12 mouse cellular contexts compared by ENCODE assay signal in the genomic region with DNA sequence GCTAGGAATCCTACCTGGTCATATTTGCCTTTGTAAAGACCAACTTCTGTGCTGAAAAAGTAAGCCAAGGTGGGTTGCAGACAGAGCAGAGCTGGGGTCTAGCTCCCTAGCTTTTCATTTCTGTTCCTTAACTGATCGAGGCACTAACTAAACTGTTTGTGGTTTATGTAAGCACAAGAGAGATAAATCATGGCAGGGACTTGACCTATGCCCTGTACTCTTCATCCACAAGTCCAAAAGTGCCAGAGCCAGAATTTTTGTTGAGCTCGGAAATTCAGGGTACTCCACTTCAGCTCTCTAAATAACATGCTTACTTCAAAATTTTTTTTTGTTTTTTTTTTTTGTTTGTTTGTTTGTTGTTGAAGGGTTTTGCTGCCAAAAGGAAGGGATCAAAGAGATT. TPM values are rescaled to one million over a fixed set of nuclear protein-coding genes. Genes with fewer than 3 reads are reported as not detected.
DNase-seq lines count a peak whose midpoint lies in the region; ATAC-seq and TF ChIP-seq lines count a peak whose summit lies in the region.
"Had no signal": no experiment of that assay in that cellular context is flagged by ENCODE, and none has a peak within 500 bp of the region (broad histone marks: within the 10 kb centered on the region; RNA-seq: fewer than 3 reads in every experiment).

No protein-coding gene starts in this region.

- no peak overlapping the region for H3K4me2 ChIP-seq in forebrain, embryonic 11.5 days (ENCODE audit: low read depth, low read length, severe bottlenecking)
- no peak overlapping the region for H3K4me2 ChIP-seq in forebrain, postnatal 0 days (ENCODE audit: low read depth)
- H3K4me2 ChIP-seq in midbrain, embryonic 16.5 days (ENCODE audit: low read length): peak overlapping the region; percentile 18; the same call in 1 of the 2 replicates
- no peak overlapping the region for H3K4me2 ChIP-seq in midbrain, postnatal 0 days (ENCODE audit: low read depth, low read length, poor library complexity, severe bottlenecking)
- 0 out of 2 replicates have a peak overlapping the region, but pooled peaks have one; percentile 3 for H3K4me2 ChIP-seq in stomach, embryonic 16.5 days (ENCODE audit: low read depth, low read length)
- H3K4me2 ChIP-seq: hindbrain, embryonic 14.5 days had no signal

- peaks cover 11% of the 10 kb centered on the region for H3K4me1 ChIP-seq in forebrain, embryonic 11.5 days (replicated peaks; ENCODE audit: control insufficient read depth, insufficient read depth, low read length)
- peaks cover 35% of the 10 kb centered on the region for H3K4me1 ChIP-seq in forebrain, postnatal 0 days (ENCODE audit: insufficient read depth)
- peaks cover 39% of the 10 kb centered on the region for H3K4me1 ChIP-seq in midbrain, embryonic 16.5 days (ENCODE audit: control insufficient read depth, insufficient read depth, low read length)
- H3K4me1 ChIP-seq in midbrain, postnatal 0 days (ENCODE audit: insufficient read depth, low read length): peaks cover 12% of the 10 kb centered on the region; the same call in 1 of the 2 replicates
- H3K4me1 ChIP-seq in stomach, embryonic 16.5 days (ENCODE audit: control insufficient read depth, insufficient read depth, low read length): peaks cover 28% of the 10 kb centered on the region
- H3K4me1 ChIP-seq in thymus, adult 2 months (replicated peaks; ENCODE audit: control insufficient read depth, insufficient read depth, low read length): peaks cover 21% of the 10 kb centered on the region

- no peak for TF ChIP-seq POLR2A in thymus, adult 2 months (IDR thresholded peaks at IDR 0.05; ENCODE audit: control insufficient read depth, extremely low read depth, insufficient read depth, low read length, poor library complexity)

- no peak overlapping the region for H3K4me3 ChIP-seq in forebrain, embryonic 11.5 days (ENCODE audit: low read depth, low read length)
- no peak overlapping the region for H3K4me3 ChIP-seq in forebrain, postnatal 0 days (ENCODE audit: low read depth, low read length)
- no peak overlapping the region for H3K4me3 ChIP-seq in midbrain, embryonic 16.5 days (ENCODE audit: low read depth, low read length)
- no peak overlapping the region for H3K4me3 ChIP-seq in midbrain, postnatal 0 days (ENCODE audit: low read depth, low read length)
- H3K4me3 ChIP-seq in stomach, embryonic 16.5 days (replicated peaks; ENCODE audit: low read length): no peak overlapping the region
- H3K4me3 ChIP-seq in thymus, adult 2 months (ENCODE audit: control insufficient read depth, insufficient read depth, low read length): no peak overlapping the region

- H3K9ac ChIP-seq in forebrain, embryonic 11.5 days (ENCODE audit: low read length): peak overlapping the region; percentile 20; the same call in 1 of the 2 replicates
- H3K9ac ChIP-seq in forebrain, postnatal 0 days: no peak overlapping the region
- no peak overlapping the region for H3K9ac ChIP-seq in midbrain, embryonic 16.5 days (ENCODE audit: low read depth, low read length)
- H3K9ac ChIP-seq in midbrain, postnatal 0 days (replicated peaks; ENCODE audit: low read length, poor library complexity, severe bottlenecking): no peak overlapping the region
- H3K9ac ChIP-seq in stomach, embryonic 16.5 days (ENCODE audit: low read length): no peak overlapping the region
- H3K9ac ChIP-seq: hindbrain, embryonic 14.5 days had no signal

- ATAC-seq in forebrain, embryonic 11.5 days (replicated peaks; ENCODE audit: low FRiP score): no peak
- ATAC-seq in forebrain, postnatal 0 days: no peak
- ATAC-seq in midbrain, embryonic 16.5 days: no peak
- ATAC-seq in midbrain, postnatal 0 days (ENCODE audit: low FRiP score): no peak
- ATAC-seq in stomach, embryonic 16.5 days (ENCODE audit: insufficient read depth, low FRiP score): no peak
- no peak for ATAC-seq in megakaryocyte progenitor cell, adult 5-6 weeks (replicated peaks; ENCODE audit: poor library complexity)

- no peaks in the 10 kb centered on the region for H3K27me3 ChIP-seq in forebrain, embryonic 11.5 days (ENCODE audit: control insufficient read depth, insufficient read depth, low read length)
- H3K27me3 ChIP-seq in forebrain, postnatal 0 days (ENCODE audit: insufficient read depth, low read length): no peaks in the 10 kb centered on the region
- no peaks in the 10 kb centered on the region for H3K27me3 ChIP-seq in midbrain, embryonic 16.5 days (ENCODE audit: control insufficient read depth, insufficient read depth, low read depth, low read length)
- no peaks in the 10 kb centered on the region for H3K27me3 ChIP-seq in midbrain, postnatal 0 days (ENCODE audit: insufficient read depth, low read length)
- H3K27me3 ChIP-seq in stomach, embryonic 16.5 days (ENCODE audit: control insufficient read depth, insufficient read depth, low read length): no peaks in the 10 kb centered on the region
- H3K27me3 ChIP-seq in thymus, adult 2 months (ENCODE audit: control insufficient read depth, insufficient read depth, low read length): no peaks in the 10 kb centered on the region

- TF ChIP-seq CTCF in forebrain, postnatal 0 days (IDR thresholded peaks at IDR 0.05; ENCODE audit: low read depth): no peak
- no peak for TF ChIP-seq CTCF in midbrain, postnatal 0 days (IDR thresholded peaks at IDR 0.05)
- no peak for TF ChIP-seq CTCF in thymus, adult 2 months (IDR thresholded peaks at IDR 0.05; ENCODE audit: borderline replicate concordance, control insufficient read depth, extremely low read depth, insufficient read depth, low read length, poor library complexity)

- H3K27ac ChIP-seq in forebrain, embryonic 11.5 days (ENCODE audit: low read depth, low read length): no peak overlapping the region
- no peak overlapping the region for H3K27ac ChIP-seq in forebrain, postnatal 0 days (ENCODE audit: low read depth, low read length)
- no peak overlapping the region for H3K27ac ChIP-seq in midbrain, embryonic 16.5 days (ENCODE audit: low read length)
- H3K27ac ChIP-seq in midbrain, postnatal 0 days (ENCODE audit: low read depth, low read length): no peak overlapping the region
- H3K27ac ChIP-seq in stomach, embryonic 16.5 days (ENCODE audit: low read length): no peak overlapping the region; the same call in 1 of the 2 replicates
- no peak overlapping the region for H3K27ac ChIP-seq in thymus, adult 2 months (ENCODE audit: control insufficient read depth, insufficient read depth, low read length)
- H3K27ac ChIP-seq: hindbrain, embryonic 14.5 days had no signal

- H3K36me3 ChIP-seq in forebrain, embryonic 11.5 days (ENCODE audit: control insufficient read depth, insufficient read depth, low read length): no peaks in the 10 kb centered on the region
- H3K36me3 ChIP-seq in forebrain, postnatal 0 days (ENCODE audit: insufficient read depth): 0 out of 2 replicates have a peak, but pooled peaks cover 3% of the 10 kb centered on the region
- H3K36me3 ChIP-seq in midbrain, embryonic 16.5 days (ENCODE audit: control insufficient read depth, insufficient read depth, low read length): no peaks in the 10 kb centered on the region
- no peaks in the 10 kb centered on the region for H3K36me3 ChIP-seq in midbrain, postnatal 0 days (ENCODE audit: insufficient read depth, low read length)
- 0 out of 2 replicates have a peak, but pooled peaks cover 5% of the 10 kb centered on the region for H3K36me3 ChIP-seq in stomach, embryonic 16.5 days (ENCODE audit: control insufficient read depth, insufficient read depth, low read length)
- no peaks in the 10 kb centered on the region for H3K36me3 ChIP-seq in thymus, adult 2 months (ENCODE audit: control insufficient read depth, insufficient read depth, low read length)

- no peaks in the 10 kb centered on the region for H3K9me3 ChIP-seq in forebrain, embryonic 11.5 days (ENCODE audit: control insufficient read depth, low read length)
- no peaks in the 10 kb centered on the region for H3K9me3 ChIP-seq in forebrain, postnatal 0 days (ENCODE audit: low read length)
- H3K9me3 ChIP-seq in midbrain, embryonic 16.5 days (replicated peaks; ENCODE audit: control insufficient read depth, low read length, poor library complexity, severe bottlenecking): no peaks in the 10 kb centered on the region
- H3K9me3 ChIP-seq in midbrain, postnatal 0 days (ENCODE audit: low read length): no peaks in the 10 kb centered on the region
- H3K9me3 ChIP-seq in stomach, embryonic 16.5 days (replicated peaks; ENCODE audit: control insufficient read depth, low read length): no peaks in the 10 kb centered on the region

- no peak for DNase-seq in forebrain, embryonic 11.5 days (ENCODE audit: low spot score)
- DNase-seq in forebrain, postnatal 0 days: no peak
- no peak for DNase-seq in midbrain, postnatal 0 days (ENCODE audit: low spot score)
- DNase-seq in kidney, postnatal 14 days: peak; percentile 74
- no peak for DNase-seq in thymus, adult 2 months
- DNase-seq: adrenal gland, postnatal 14 days; cerebellum, postnatal 25 days; layer of hippocampus, postnatal 36 days had no signal

- WGBS in forebrain, embryonic 11.5 days: 70% methylated on average over 2 of the region's 2 CpGs
- WGBS in forebrain, postnatal 0 days: 71% methylated on average over 2 of the region's 2 CpGs
- 68% methylated on average over 2 of the region's 2 CpGs for WGBS in midbrain, embryonic 16.5 days
- whole genome bisulfite sequencing in midbrain, postnatal 0 days: 78% methylated on average over 2 of the region's 2 CpGs
- WGBS in stomach, embryonic 16.5 days: 18% methylated on average over 2 of the region's 2 CpGs
- WGBS in thymus, adult 2 months: 48% methylated on average over 2 of the region's 2 CpGs

RNA-seq across cellular contexts. Expression of gene Mapk14, which starts 5.5 kb away (rescaled TPM):
- polyA plus RNA-seq in forebrain, embryonic 11.5 days (2014; fragmentation: Nextera tagmentation; extraction: Ambion mirVana): 51.7 and 52.3 TPM in 2 replicates
- 28.7 and 33.5 TPM in 2 replicates for total RNA-seq in forebrain, postnatal 0 days (2014; rRNA removed)
- polyA plus RNA-seq in forebrain, postnatal 0 days (2015; fragmentation: Nextera tagmentation; extraction: Ambion mirVana): 16.6 and 20.4 TPM in 2 replicates
- 23.2 TPM in 2 replicates for polyA plus RNA-seq in midbrain, embryonic 16.5 days (2015; fragmentation: Nextera tagmentation; extraction: Ambion mirVana)
- total RNA-seq in midbrain, postnatal 0 days (2014; rRNA removed): 40.5 and 43.4 TPM in 2 replicates
- 16.3 and 19.0 TPM in 2 replicates for polyA plus RNA-seq in midbrain, postnatal 0 days (2015; fragmentation: Nextera tagmentation; extraction: Ambion mirVana)
- 34.0 and 34.2 TPM in 2 replicates for polyA plus RNA-seq in stomach, embryonic 16.5 days (2015; fragmentation: Nextera tagmentation; extraction: Ambion mirVana)
- polyA plus RNA-seq in thymus, adult 2 months (2012; rRNA removed): 121 and 131 TPM in 2 replicates
- 111 TPM in 2 replicates for total RNA-seq in megakaryocyte progenitor cell, adult 5-6 weeks (2015)
- total RNA-seq in megakaryocyte progenitor cell, adult 5-6 weeks (2017): 100 and 110 TPM in 2 replicates

RNA-seq across cellular contexts. Expression of gene Slc26a8, which starts 6.6 kb away (rescaled TPM):
- 0.49 and 1.0 TPM in 2 replicates for polyA plus RNA-seq in forebrain, embryonic 11.5 days (2014; fragmentation: Nextera tagmentation; extraction: Ambion mirVana)
- 2.0 and 3.3 TPM in 2 replicates for total RNA-seq in forebrain, postnatal 0 days (2014; rRNA removed)
- 1.3 and 1.8 TPM in 2 replicates for polyA plus RNA-seq in forebrain, postnatal 0 days (2015; fragmentation: Nextera tagmentation; extraction: Ambion mirVana)
- 1.6 and 2.1 TPM in 2 replicates for polyA plus RNA-seq in midbrain, embryonic 16.5 days (2015; fragmentation: Nextera tagmentation; extraction: Ambion mirVana)
- 1.1 and 4.4 TPM in 2 replicates for total RNA-seq in midbrain, postnatal 0 days (2014; rRNA removed)
- 1.7 and 1.8 TPM in 2 replicates for polyA plus RNA-seq in midbrain, postnatal 0 days (2015; fragmentation: Nextera tagmentation; extraction: Ambion mirVana)
- 0.46 and 0.80 TPM in 2 replicates for polyA plus RNA-seq in stomach, embryonic 16.5 days (2015; fragmentation: Nextera tagmentation; extraction: Ambion mirVana)
- polyA plus RNA-seq in thymus, adult 2 months (2012; rRNA removed): 0.75 and 0.93 TPM in 2 replicates
- 1.3 and 3.0 TPM in 2 replicates for total RNA-seq in megakaryocyte progenitor cell, adult 5-6 weeks (2015)
- total RNA-seq in megakaryocyte progenitor cell, adult 5-6 weeks (2017): 0.21 and 1.5 TPM in 2 replicates

RNA-seq across cellular contexts. Expression of gene AC170998.1, which starts 29.2 kb away (rescaled TPM):
- polyA plus RNA-seq in forebrain, embryonic 11.5 days (2014; fragmentation: Nextera tagmentation; extraction: Ambion mirVana): 2.9 and 3.0 TPM in 2 replicates
- 1.2 and 5.6 TPM in 2 replicates for total RNA-seq in forebrain, postnatal 0 days (2014; rRNA removed)
- polyA plus RNA-seq in forebrain, postnatal 0 days (2015; fragmentation: Nextera tagmentation; extraction: Ambion mirVana): 1.7 TPM in 1 of 2 replicates, not detected in the other
- 2.3 and 3.2 TPM in 2 replicates for polyA plus RNA-seq in midbrain, embryonic 16.5 days (2015; fragmentation: Nextera tagmentation; extraction: Ambion mirVana)
- 2.7 and 4.2 TPM in 2 replicates for total RNA-seq in midbrain, postnatal 0 days (2014; rRNA removed)
- 1.8 and 3.2 TPM in 2 replicates for polyA plus RNA-seq in midbrain, postnatal 0 days (2015; fragmentation: Nextera tagmentation; extraction: Ambion mirVana)
- polyA plus RNA-seq in stomach, embryonic 16.5 days (2015; fragmentation: Nextera tagmentation; extraction: Ambion mirVana): 2.3 and 2.8 TPM in 2 replicates
- polyA plus RNA-seq in thymus, adult 2 months (2012; rRNA removed): 0.59 and 0.65 TPM in 2 replicates
- 4.3 and 6.5 TPM in 2 replicates for total RNA-seq in megakaryocyte progenitor cell, adult 5-6 weeks (2015)
- 1.1 and 5.1 TPM in 2 replicates for total RNA-seq in megakaryocyte progenitor cell, adult 5-6 weeks (2017)

Comparison
In these comparisons a context has a peak if more than half of its experiments do, and no peak if none do; other contexts are left out.
1. H3K4me2 ChIP-seq: peak in midbrain, embryonic 16.5 days (single experiment) and stomach, embryonic 16.5 days (single experiment); none in forebrain, embryonic 11.5 days (single experiment), forebrain, postnatal 0 days (single experiment) and midbrain, postnatal 0 days (single experiment).